Mouse (Mus musculus) midbrain, embryonic 13.5 days (tissue): ENCODE results near the gene Celsr2. TPM values are rescaled to one million over a fixed set of nuclear protein-coding genes. Genes with fewer than 3 reads are reported as not detected.

Experiments
- ATAC-seq: fragments of 200-750 bp; cut with Nextera tagmentation; 2 replicates; pipeline ENCODE4 v1.8.0; 2017; ENCODE audit warnings: mild to moderate bottlenecking, moderate TSS enrichment, moderate library complexity
- H3K27ac ChIP-seq: fragments of 300-500 bp; sonication (generic); 2 replicates; pipeline ENCODE4 v1.5.1; 2015; ENCODE audit warnings: inconsistent platforms, mild to moderate bottlenecking, moderate library complexity
- H3K27me3 ChIP-seq: fragments of 300-500 bp; sonication (generic); 2 replicates; pipeline ENCODE4 v1.6.1; 2015; ENCODE audit warnings: mild to moderate bottlenecking, inconsistent platforms
- H3K36me3 ChIP-seq: fragments of 300-500 bp; sonication (generic); 2 replicates; pipeline ENCODE4 v1.6.1; 2015; ENCODE audit warnings: mild to moderate bottlenecking, inconsistent platforms
- H3K4me1 ChIP-seq: fragments of 300-500 bp; sonication (generic); replicated peaks from 2 replicates; pipeline ENCODE4 v1.6.1; 2015; ENCODE audit warnings: inconsistent platforms
- H3K4me2 ChIP-seq: fragments of 300-500 bp; sonication (generic); replicated peaks from 2 replicates; pipeline ENCODE4 v1.6.1; 2015; ENCODE audit warnings: moderate library complexity, mild to moderate bottlenecking, inconsistent platforms
- H3K4me3 ChIP-seq: fragments of 300-500 bp; sonication (generic); replicated peaks from 2 replicates; pipeline ENCODE4 v1.5.1; 2015; ENCODE audit warnings: mild to moderate bottlenecking, inconsistent platforms
- H3K9ac ChIP-seq: fragments of 300-500 bp; sonication (generic); replicated peaks from 2 replicates; pipeline ENCODE4 v1.6.1; 2015; ENCODE audit warnings: mild to moderate bottlenecking, inconsistent platforms
- H3K9me3 ChIP-seq: fragments of 300-500 bp; sonication (generic); 2 replicates; pipeline ENCODE4 v1.6.1; 2016; ENCODE audit warnings: mild to moderate bottlenecking, inconsistent platforms
- WGBS: fragments of 180-500 bp; shearing (Covaris S2); methylation state at CpG from one replicate; pipeline ENCODE4 v1.1.7; 2015; 5-methylcytosine and 5-hydroxymethylcytosine counted together
- polyA plus RNA-seq: library from polyadenylated mRNA; unstranded; fragments of >200 nt; fragmentation: Nextera tagmentation; extraction: Ambion mirVana; gene quantifications from 2 replicates; pipeline ENCODE4 v1.2.1, GENCODE M21; 2015

Gene Celsr2
- polyA plus RNA-seq, 1 experiment from 2014 or later: 65.5 TPM

- 4% methylated on average over 18 of the region's 18 CpGs for WGBS
- H3K36me3 ChIP-seq: peaks cover 54% of the 10 kb centered on the region
- no peak overlapping the region for H3K4me3 ChIP-seq
- H3K9me3 ChIP-seq: no peaks in the 10 kb centered on the region
- peaks cover 64% of the 10 kb centered on the region for H3K4me1 ChIP-seq
- H3K9ac ChIP-seq: peak overlapping the region; percentile 47; the same call in 1 of the 2 replicates
- peak; percentile 95 for ATAC-seq
- H3K27ac ChIP-seq: peak overlapping the region; percentile 91
- H3K27me3 ChIP-seq: no peaks in the 10 kb centered on the region
- peak overlapping the region; percentile 13; the same call in 1 of the 2 replicates for H3K4me2 ChIP-seq
These were observed 18.0 kb upstream of the Celsr2 start for GRCm38 (mm10) chr3:108433188-108433880.

- no peak overlapping the region for H3K9ac ChIP-seq
- 10% methylated on average over 13 of the region's 13 CpGs for WGBS
- no peaks in the 10 kb centered on the region for H3K9me3 ChIP-seq
- peaks cover 60% of the 10 kb centered on the region for H3K36me3 ChIP-seq
- H3K27ac ChIP-seq: peak overlapping the region; percentile 91
- no peaks in the 10 kb centered on the region for H3K27me3 ChIP-seq
- ATAC-seq: peak; percentile 57
- peak overlapping the region; percentile 13; the same call in 1 of the 2 replicates for H3K4me2 ChIP-seq
- H3K4me3 ChIP-seq: no peak overlapping the region
- peaks cover 64% of the 10 kb centered on the region for H3K4me1 ChIP-seq
These were observed 17.3 kb upstream of the Celsr2 start for GRCm38 (mm10) chr3:108432542-108433187.

GRCm38 (mm10) chr3:108425624-108426018, 10.3 kb upstream of the Celsr2 start:
- 0 out of 2 replicates have a peak, but pooled peaks have one; percentile 11 for ATAC-seq
- H3K27ac ChIP-seq: peak overlapping the region; percentile 68
- H3K4me1 ChIP-seq: peaks cover 50% of the 10 kb centered on the region
- H3K36me3 ChIP-seq: peaks cover 53% of the 10 kb centered on the region
- no peaks in the 10 kb centered on the region for H3K9me3 ChIP-seq
- WGBS: 67% methylated on average over 6 of the region's 6 CpGs
- H3K4me2 ChIP-seq: no peak overlapping the region
- no peak overlapping the region; the same call in 1 of the 2 replicates for H3K9ac ChIP-seq
- H3K27me3 ChIP-seq: no peaks in the 10 kb centered on the region
- no peak overlapping the region for H3K4me3 ChIP-seq

- H3K4me2 ChIP-seq: no peak overlapping the region
- no peak overlapping the region for H3K4me3 ChIP-seq
- H3K36me3 ChIP-seq: peaks cover 51% of the 10 kb centered on the region
- H3K4me1 ChIP-seq: peaks cover 49% of the 10 kb centered on the region
- no peak overlapping the region; the same call in 1 of the 2 replicates for H3K9ac ChIP-seq
- peak overlapping the region; percentile 68 for H3K27ac ChIP-seq
- H3K27me3 ChIP-seq: no peaks in the 10 kb centered on the region
- 32% methylated on average over 7 of the region's 7 CpGs for WGBS
- H3K9me3 ChIP-seq: no peaks in the 10 kb centered on the region
- ATAC-seq: 0 out of 2 replicates have a peak, but pooled peaks have one; percentile 2
These were observed 9.7 kb upstream of the Celsr2 start for GRCm38 (mm10) chr3:108424944-108425623.

GRCm38 (mm10) chr3:108423844-108424801, 8.8 kb upstream of the Celsr2 start:
- peak overlapping the region; percentile 25 for H3K4me3 ChIP-seq
- H3K36me3 ChIP-seq: peaks cover 41% of the 10 kb centered on the region
- WGBS: 19% methylated on average over 11 of the region's 11 CpGs
- H3K9me3 ChIP-seq: no peaks in the 10 kb centered on the region
- peaks cover 48% of the 10 kb centered on the region for H3K4me1 ChIP-seq
- H3K4me2 ChIP-seq: peak overlapping the region; percentile 56
- no peaks in the 10 kb centered on the region for H3K27me3 ChIP-seq
- peak; percentile 77 for ATAC-seq
- H3K27ac ChIP-seq: peak overlapping the region; percentile 68
- H3K9ac ChIP-seq: peak overlapping the region; percentile 59

GRCm38 (mm10) chr3:108423006-108423405, 7.7 kb upstream of the Celsr2 start:
- H3K9me3 ChIP-seq: no peaks in the 10 kb centered on the region
- H3K4me2 ChIP-seq: peak overlapping the region; percentile 56
- WGBS: 34% methylated on average over 6 of the region's 6 CpGs
- H3K36me3 ChIP-seq: peaks cover 30% of the 10 kb centered on the region
- peak overlapping the region; percentile 59 for H3K9ac ChIP-seq
- H3K4me1 ChIP-seq: peaks cover 48% of the 10 kb centered on the region
- H3K27me3 ChIP-seq: no peaks in the 10 kb centered on the region
- ATAC-seq: 0 out of 2 replicates have a peak, but pooled peaks have one; percentile 4
- peak overlapping the region; percentile 68; the same call in 1 of the 2 replicates for H3K27ac ChIP-seq
- no peak overlapping the region for H3K4me3 ChIP-seq

GRCm38 (mm10) chr3:108415831-108416223, 475 bp upstream of the Celsr2 start:
- H3K9me3 ChIP-seq: peaks cover 8% of the 10 kb centered on the region; the same call in 1 of the 2 replicates
- ATAC-seq: peak; percentile 80
- H3K27me3 ChIP-seq: peaks cover 8% of the 10 kb centered on the region; the same call in 1 of the 2 replicates
- H3K4me3 ChIP-seq: peak overlapping the region; percentile 94
- H3K9ac ChIP-seq: peak overlapping the region; percentile 98
- peaks cover 46% of the 10 kb centered on the region for H3K4me1 ChIP-seq
- WGBS: under 1% methylated on average over 46 of the region's 48 CpGs
- H3K4me2 ChIP-seq: peak overlapping the region; percentile 94
- H3K27ac ChIP-seq: peak overlapping the region; percentile 96
- peaks cover 28% of the 10 kb centered on the region for H3K36me3 ChIP-seq

GRCm38 (mm10) chr3:108413634-108414360, 1.6 kb downstream of the Celsr2 start:
- Histone ChIP-seq H3K27me3 (peaks cover 8% of the 10 kb centered on the region; the same call in 1 of the 2 replicates), H3K4me2 (peak overlapping the region; percentile 94), H3K9ac (peak overlapping the region; percentile 98; the same call in 1 of the 2 replicates), H3K27ac (no peak overlapping the region), H3K36me3 (peaks cover 37% of the 10 kb centered on the region), H3K9me3 (peaks cover 8% of the 10 kb centered on the region; the same call in 1 of the 2 replicates), H3K4me1 (peaks cover 66% of the 10 kb centered on the region), H3K4me3 (peak overlapping the region; percentile 94)
- 97% methylated on average over 35 of the region's 35 CpGs for WGBS
- no peak for ATAC-seq

- Histone ChIP-seq H3K9me3 (peaks cover 8% of the 10 kb centered on the region; the same call in 1 of the 2 replicates), H3K9ac (peak overlapping the region; percentile 91), H3K4me1 (peaks cover 84% of the 10 kb centered on the region), H3K27ac (peak overlapping the region; percentile 98), H3K27me3 (peaks cover 4% of the 10 kb centered on the region; the same call in 1 of the 2 replicates), H3K4me2 (peak overlapping the region; percentile 69), H3K36me3 (peaks cover 58% of the 10 kb centered on the region), H3K4me3 (peak overlapping the region; percentile 45)
- ATAC-seq: peak; percentile 63
- WGBS: 13% methylated on average over 7 of the region's 8 CpGs
These were observed 3.6 kb downstream of the Celsr2 start for GRCm38 (mm10) chr3:108411754-108412121.

- Histone ChIP-seq H3K36me3 (peaks cover 63% of the 10 kb centered on the region), H3K4me1 (peaks cover 87% of the 10 kb centered on the region)
- WGBS: 5% methylated on average over 5 of the region's 5 CpGs
These were observed 4.2 kb downstream of the Celsr2 start for GRCm38 (mm10) chr3:108411026-108411753.

More at GRCm38 (mm10) chr3:108411026-108411753, 4.2 kb downstream of the Celsr2 start:
- Histone ChIP-seq H3K9me3 (peaks cover 8% of the 10 kb centered on the region; the same call in 1 of the 2 replicates), H3K9ac (peak overlapping the region; percentile 91), H3K4me3 (peak overlapping the region; percentile 45), H3K4me2 (peak overlapping the region; percentile 69), H3K27me3 (no peaks in the 10 kb centered on the region), H3K27ac (peak overlapping the region; percentile 98)
- ATAC-seq: peak; percentile 13; the same call in 1 of the 2 replicates
